Mouse (Mus musculus) hindbrain, embryonic 10.5 days (tissue): ENCODE measurements at regions not wholly inside any gene's neighbourhood (a gene's known extent, or its start where the extent isn't known, plus 50 kb on each side); places are given as distances from the start of the nearest gene placed in this dataset.

Experiments
- DNase-seq: peaks from one replicate; pipeline ENCODE4 v3.0.0-alpha.2; 2017; ENCODE audit warnings: low spot score
- H3K27ac ChIP-seq: fragments of 300-500 bp; sonication (generic); 2 replicates; pipeline ENCODE4 v1.5.1; 2016; ENCODE audit warnings: mild to moderate bottlenecking, moderate library complexity
- H3K27me3 ChIP-seq: fragments of 300-500 bp; sonication (generic); 2 replicates; pipeline ENCODE4 v1.6.1; 2016; ENCODE audit warnings: mild to moderate bottlenecking; ENCODE audit not compliant: poor library complexity, insufficient read depth, severe bottlenecking
- H3K36me3 ChIP-seq: fragments of 300-500 bp; sonication (generic); 2 replicates; pipeline ENCODE4 v1.6.1; 2016; ENCODE audit warnings: mild to moderate bottlenecking, moderate library complexity
- H3K4me1 ChIP-seq: fragments of 300-500 bp; sonication (generic); replicated peaks from 2 replicates; pipeline ENCODE4 v1.6.1; 2016; ENCODE audit warnings: mild to moderate bottlenecking
- H3K4me3 ChIP-seq: fragments of 300-500 bp; sonication (generic); 2 replicates; pipeline ENCODE4 v1.5.1; 2016; ENCODE audit warnings: mild to moderate bottlenecking, moderate library complexity
- H3K9me3 ChIP-seq: fragments of 300-500 bp; sonication (generic); 2 replicates; pipeline ENCODE4 v1.6.1; 2016; ENCODE audit warnings: mild to moderate bottlenecking, moderate library complexity
- WGBS: fragments of 180-500 bp; shearing (Covaris S2); methylation state at CpG from one replicate; pipeline ENCODE4 v1.1.7; 2016; 5-methylcytosine and 5-hydroxymethylcytosine counted together

DNA sequence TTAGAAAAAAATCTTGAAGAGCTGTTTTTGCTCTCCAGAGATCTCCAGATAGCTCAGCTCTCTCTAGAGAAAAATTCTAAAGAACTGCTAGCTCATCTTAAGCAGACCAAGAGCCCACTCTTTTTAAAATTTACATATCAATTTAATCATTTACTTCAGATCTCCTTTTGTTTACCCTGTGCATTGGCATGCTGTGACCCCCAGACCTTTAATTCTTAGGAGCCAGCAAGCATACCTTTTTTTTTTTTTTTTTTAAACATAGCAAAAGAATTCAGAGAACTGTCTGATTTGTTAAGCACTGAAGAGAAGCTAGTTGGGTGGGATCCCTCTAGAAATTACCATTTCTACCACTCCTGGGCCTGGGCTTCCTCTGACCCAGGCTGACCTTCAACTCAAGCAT is 285.5 kb upstream of the Klf12 start:
- no peaks in the 10 kb centered on the region for H3K4me1 ChIP-seq
- no peak overlapping the region for H3K4me3 ChIP-seq
- H3K27me3 ChIP-seq: no peaks in the 10 kb centered on the region
- H3K36me3 ChIP-seq: no peaks in the 10 kb centered on the region
- H3K9me3 ChIP-seq: no peaks in the 10 kb centered on the region
- H3K27ac ChIP-seq: no peak overlapping the region
- DNase-seq: no peak

GRCm38 (mm10) chr14:100561884-100562283 is 277.4 kb upstream of the Klf12 start:
- Histone ChIP-seq H3K4me1 (peaks cover 5% of the 10 kb centered on the region; the same call in 1 of the 2 replicates), H3K4me3 (no peak overlapping the region), H3K36me3 (no peaks in the 10 kb centered on the region), H3K9me3 (no peaks in the 10 kb centered on the region), H3K27me3 (no peaks in the 10 kb centered on the region), H3K27ac (no peak overlapping the region)
- 80% methylated on average over 3 of the region's 3 CpGs for WGBS
- DNase-seq: no peak

- Histone ChIP-seq H3K9me3 (no peaks in the 10 kb centered on the region), H3K27me3 (no peaks in the 10 kb centered on the region), H3K4me3 (no peak overlapping the region), H3K27ac (no peak overlapping the region), H3K4me1 (peaks cover 5% of the 10 kb centered on the region; the same call in 1 of the 2 replicates), H3K36me3 (no peaks in the 10 kb centered on the region)
- 28% methylated on average over 4 of the region's 4 CpGs for WGBS
- DNase-seq: peak; percentile 10
These were observed 273.9 kb upstream of the Klf12 start for GRCm38 (mm10) chr14:100558378-100558777.

DNA sequence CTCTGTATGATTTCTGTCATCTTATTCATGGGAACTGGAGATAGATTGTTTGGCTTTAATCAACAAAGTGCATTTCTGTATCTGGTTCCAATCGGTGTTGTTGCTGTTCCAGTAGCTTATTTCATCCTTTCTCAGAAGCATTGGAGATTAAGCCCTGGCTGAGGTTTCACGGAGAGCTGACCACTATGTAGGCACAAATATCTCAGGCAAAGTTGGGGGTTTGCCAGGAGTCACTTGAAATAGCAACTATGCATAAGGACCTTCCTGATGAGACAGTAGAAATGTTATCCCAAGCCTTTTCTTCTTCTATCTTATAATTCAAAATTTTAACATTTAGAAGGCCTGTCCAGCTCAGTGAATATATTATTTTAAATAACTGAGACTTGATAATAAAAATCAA is 268.0 kb upstream of the Klf12 start:
- Histone ChIP-seq H3K27ac (no peak overlapping the region), H3K36me3 (no peaks in the 10 kb centered on the region), H3K4me3 (no peak overlapping the region), H3K27me3 (no peaks in the 10 kb centered on the region), H3K4me1 (no peaks in the 10 kb centered on the region), H3K9me3 (no peaks in the 10 kb centered on the region)
- WGBS: 86% methylated on average over 2 of the region's 2 CpGs
- no peak for DNase-seq

- no peak for DNase-seq
- Histone ChIP-seq H3K36me3 (no peaks in the 10 kb centered on the region), H3K4me1 (no peaks in the 10 kb centered on the region), H3K9me3 (no peaks in the 10 kb centered on the region), H3K27ac (no peak overlapping the region), H3K4me3 (no peak overlapping the region), H3K27me3 (no peaks in the 10 kb centered on the region)
- 82% methylated on average over 3 of the region's 3 CpGs for WGBS
These were observed 265.8 kb upstream of the Klf12 start for GRCm38 (mm10) chr14:100550266-100550665.

GRCm38 (mm10) chr14:100530217-100530616 is 245.7 kb upstream of the Klf12 start:
- no peaks in the 10 kb centered on the region for H3K9me3 ChIP-seq
- WGBS: 94% methylated on average over 2 of the region's 2 CpGs
- no peak overlapping the region for H3K27ac ChIP-seq
- no peaks in the 10 kb centered on the region for H3K36me3 ChIP-seq
- no peak for DNase-seq
- no peaks in the 10 kb centered on the region for H3K27me3 ChIP-seq
- H3K4me3 ChIP-seq: no peak overlapping the region
- H3K4me1 ChIP-seq: no peaks in the 10 kb centered on the region

- 79% methylated on average over 1 of the region's 1 CpGs for WGBS
- no peaks in the 10 kb centered on the region for H3K27me3 ChIP-seq
- H3K36me3 ChIP-seq: no peaks in the 10 kb centered on the region
- no peaks in the 10 kb centered on the region for H3K9me3 ChIP-seq
- H3K4me3 ChIP-seq: no peak overlapping the region
- no peak for DNase-seq
- no peaks in the 10 kb centered on the region for H3K4me1 ChIP-seq
- no peak overlapping the region for H3K27ac ChIP-seq
These were observed 245.3 kb upstream of the Klf12 start for GRCm38 (mm10) chr14:100529758-100530157.

- H3K4me1 ChIP-seq: no peaks in the 10 kb centered on the region
- WGBS: 56% methylated on average over 2 of the region's 2 CpGs
- H3K9me3 ChIP-seq: no peaks in the 10 kb centered on the region
- no peaks in the 10 kb centered on the region for H3K27me3 ChIP-seq
- no peak overlapping the region for H3K27ac ChIP-seq
- no peak overlapping the region for H3K4me3 ChIP-seq
- no peaks in the 10 kb centered on the region for H3K36me3 ChIP-seq
- peak; percentile 23 for DNase-seq
These were observed 224.9 kb upstream of the Klf12 start for GRCm38 (mm10) chr14:100509396-100509795.

DNA sequence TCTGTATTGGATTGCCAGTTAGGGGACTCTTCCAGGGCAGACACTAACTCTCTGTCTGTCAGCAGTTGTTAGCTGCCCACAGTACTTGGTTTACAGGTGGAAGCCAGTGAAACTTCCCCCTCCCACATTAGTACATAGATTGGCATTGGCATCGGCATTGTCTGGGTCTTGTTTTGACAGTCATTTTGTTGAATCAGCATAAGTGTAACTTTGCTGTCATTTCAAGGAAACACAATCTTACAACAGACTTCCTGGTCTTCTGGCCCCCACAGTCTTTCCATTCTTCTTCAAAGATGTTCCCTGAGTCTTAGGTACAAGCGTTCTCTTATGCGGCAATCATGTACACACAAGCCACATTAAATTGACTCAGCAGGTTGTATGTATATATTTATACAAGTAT is 223.6 kb upstream of the Klf12 start:
- no peak overlapping the region for H3K27ac ChIP-seq
- H3K36me3 ChIP-seq: no peaks in the 10 kb centered on the region

GRCm38 (mm10) chr14:100507616-100508015 is 223.1 kb upstream of the Klf12 start:
- no peaks in the 10 kb centered on the region for H3K27me3 ChIP-seq
- no peak overlapping the region for H3K27ac ChIP-seq

More for the DNA sequence above, 223.6 kb upstream of the Klf12 start:
- Histone ChIP-seq H3K4me3 (no peak overlapping the region), H3K27me3 (no peaks in the 10 kb centered on the region), H3K9me3 (no peaks in the 10 kb centered on the region), H3K4me1 (no peaks in the 10 kb centered on the region)
- WGBS: 87% methylated on average over 3 of the region's 3 CpGs
- no peak for DNase-seq

GRCm38 (mm10) chr14:100488837-100489236 is 204.4 kb upstream of the Klf12 start:
- H3K4me1 ChIP-seq: no peaks in the 10 kb centered on the region
- H3K27ac ChIP-seq: no peak overlapping the region
- 94% methylated on average over 7 of the region's 7 CpGs for WGBS
- no peak overlapping the region for H3K4me3 ChIP-seq
- no peaks in the 10 kb centered on the region for H3K27me3 ChIP-seq
- H3K9me3 ChIP-seq: no peaks in the 10 kb centered on the region
- H3K36me3 ChIP-seq: no peaks in the 10 kb centered on the region
- no peak for DNase-seq

More at GRCm38 (mm10) chr14:100507616-100508015, 223.1 kb upstream of the Klf12 start:
- H3K9me3 ChIP-seq: no peaks in the 10 kb centered on the region
- no peaks in the 10 kb centered on the region for H3K36me3 ChIP-seq
- H3K4me1 ChIP-seq: no peaks in the 10 kb centered on the region
- no peak overlapping the region for H3K4me3 ChIP-seq
- DNase-seq: no peak

DNA sequence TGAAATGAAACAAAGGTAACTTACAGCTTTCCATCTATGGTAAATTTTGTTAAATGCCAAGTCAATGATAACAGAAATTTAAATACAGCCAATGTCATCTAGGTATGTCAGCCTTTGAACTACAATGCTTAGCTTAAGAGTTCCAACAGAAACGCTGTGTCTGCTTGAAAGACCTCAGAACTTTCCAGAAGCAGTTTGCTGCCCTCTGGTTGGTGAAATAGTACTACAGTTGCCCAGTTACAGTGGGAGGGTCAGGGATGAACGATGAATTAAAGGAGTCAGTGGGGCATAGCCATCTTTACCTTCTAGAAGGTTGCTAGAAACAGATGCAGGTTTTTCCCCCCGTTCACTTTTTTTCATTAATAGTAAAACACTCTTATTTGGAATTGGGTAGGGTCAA is 201.0 kb upstream of the Klf12 start:
- Histone ChIP-seq H3K27ac (no peak overlapping the region), H3K4me3 (no peak overlapping the region), H3K9me3 (no peaks in the 10 kb centered on the region), H3K27me3 (0 out of 2 replicates have a peak, but pooled peaks cover under 1% of the 10 kb centered on the region), H3K4me1 (no peaks in the 10 kb centered on the region), H3K36me3 (no peaks in the 10 kb centered on the region)
- WGBS: 77% methylated on average over 3 of the region's 3 CpGs
- DNase-seq: no peak

DNA sequence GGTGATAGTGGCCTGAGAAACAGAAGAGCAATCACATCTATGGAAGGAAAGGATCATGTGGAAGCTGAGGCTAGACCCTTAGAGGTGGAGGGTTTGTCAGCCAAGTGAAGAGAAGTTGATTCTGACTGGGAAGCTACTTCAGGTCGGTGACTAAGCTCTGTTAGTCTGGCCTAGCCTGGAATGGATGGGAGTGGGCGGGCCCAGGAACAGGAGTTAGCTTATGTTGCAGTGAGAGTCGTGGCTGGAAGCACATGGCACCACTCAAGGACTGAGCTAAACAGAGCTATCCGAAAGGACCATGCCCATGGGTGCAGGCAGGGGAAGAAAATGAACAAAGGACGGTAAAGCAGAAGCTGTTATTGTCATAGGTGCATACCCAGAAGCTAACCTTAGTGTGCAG is 199.6 kb upstream of the Klf12 start:
- DNase-seq: no peak
- Histone ChIP-seq H3K27ac (no peak overlapping the region), H3K4me3 (no peak overlapping the region), H3K9me3 (no peaks in the 10 kb centered on the region), H3K36me3 (no peaks in the 10 kb centered on the region), H3K27me3 (peaks cover 6% of the 10 kb centered on the region; the same call in 1 of the 2 replicates), H3K4me1 (no peaks in the 10 kb centered on the region)
- 71% methylated on average over 5 of the region's 5 CpGs for WGBS
